Comparison of ENCODE assay signal across 8 mouse cellular contexts in the genomic region with DNA sequence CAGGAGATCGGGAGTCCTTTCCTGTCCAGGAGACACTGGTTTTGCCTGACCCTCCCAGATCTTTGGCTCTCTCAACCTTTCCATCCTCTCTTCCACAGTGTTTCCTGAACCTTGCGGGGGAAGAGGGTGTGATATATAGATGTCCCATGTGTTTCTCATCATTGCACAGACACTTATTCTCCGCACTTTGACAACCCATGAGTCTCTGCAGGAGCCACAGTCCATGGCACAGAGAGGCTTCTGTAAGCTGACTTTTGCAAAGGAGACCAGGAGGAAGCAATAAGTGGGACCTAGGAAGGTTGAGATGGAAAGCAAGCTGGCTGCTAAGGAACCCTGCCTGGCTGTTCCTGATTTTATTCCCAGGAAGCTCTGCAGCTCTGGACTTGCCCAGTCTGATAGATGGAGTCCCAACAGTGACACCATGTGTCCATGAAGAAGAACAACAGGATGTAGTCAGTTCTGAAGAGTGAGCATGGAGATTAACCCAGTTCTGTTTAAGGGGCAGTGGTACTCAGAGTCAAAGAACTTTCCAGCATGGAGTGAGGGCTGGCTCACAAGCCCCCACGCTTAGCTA.
DNase-seq lines count a peak whose midpoint lies in the region; ATAC-seq lines count a peak whose summit lies in the region.

No protein-coding gene starts in this region.

- no peak overlapping the region for H3K9ac ChIP-seq in midbrain, embryonic 14.5 days (replicated peaks; ENCODE audit: low read length)
- no peak overlapping the region for H3K9ac ChIP-seq in midbrain, embryonic 16.5 days (ENCODE audit: low read depth, low read length)

- no peaks in the 10 kb centered on the region for H3K27me3 ChIP-seq in heart, embryonic 10.5 days (ENCODE audit: insufficient read depth, poor library complexity, severe bottlenecking)
- H3K27me3 ChIP-seq in midbrain, embryonic 14.5 days (ENCODE audit: control insufficient read depth, insufficient read depth, low read length): no peaks in the 10 kb centered on the region
- H3K27me3 ChIP-seq in midbrain, embryonic 16.5 days (ENCODE audit: control insufficient read depth, insufficient read depth, low read depth, low read length): no peaks in the 10 kb centered on the region

- H3K4me2 ChIP-seq in midbrain, embryonic 14.5 days (ENCODE audit: low read length): no peak overlapping the region
- no peak overlapping the region for H3K4me2 ChIP-seq in midbrain, embryonic 16.5 days (ENCODE audit: low read length)

- H3K36me3 ChIP-seq in heart, embryonic 10.5 days: no peaks in the 10 kb centered on the region
- H3K36me3 ChIP-seq in midbrain, embryonic 14.5 days (ENCODE audit: control insufficient read depth, insufficient read depth, low read length): no peaks in the 10 kb centered on the region
- no peaks in the 10 kb centered on the region for H3K36me3 ChIP-seq in midbrain, embryonic 16.5 days (ENCODE audit: control insufficient read depth, insufficient read depth, low read length)

- 57% methylated on average over 4 of the region's 4 CpGs for WGBS in heart, embryonic 10.5 days
- 83% methylated on average over 4 of the region's 4 CpGs for WGBS in midbrain, embryonic 14.5 days
- 82% methylated on average over 4 of the region's 4 CpGs for WGBS in midbrain, embryonic 16.5 days

- no peak overlapping the region for H3K27ac ChIP-seq in heart, embryonic 10.5 days
- H3K27ac ChIP-seq in midbrain, embryonic 14.5 days (replicated peaks; ENCODE audit: low read depth, low read length): no peak overlapping the region
- no peak overlapping the region for H3K27ac ChIP-seq in midbrain, embryonic 16.5 days (ENCODE audit: low read length)

- DNase-seq in heart, postnatal 4 days: peak; percentile 14
- no peak for DNase-seq in heart, embryonic 10.5 days (ENCODE audit: low spot score)
- DNase-seq in midbrain, embryonic 14.5 days: peak; percentile 79
- DNase-seq in cerebellum, postnatal 25 days: peak; percentile 56 to 60
- DNase-seq in B cell, adult 2 months: no peak

- no peak overlapping the region for H3K4me3 ChIP-seq in heart, embryonic 10.5 days
- H3K4me3 ChIP-seq in midbrain, embryonic 14.5 days (replicated peaks; ENCODE audit: low read depth, low read length): no peak overlapping the region
- no peak overlapping the region for H3K4me3 ChIP-seq in midbrain, embryonic 16.5 days (ENCODE audit: low read depth, low read length)

- H3K9me3 ChIP-seq in heart, embryonic 10.5 days: no peaks in the 10 kb centered on the region
- H3K9me3 ChIP-seq in midbrain, embryonic 14.5 days (ENCODE audit: control insufficient read depth, low read length): no peaks in the 10 kb centered on the region
- no peaks in the 10 kb centered on the region for H3K9me3 ChIP-seq in midbrain, embryonic 16.5 days (replicated peaks; ENCODE audit: control insufficient read depth, low read length, poor library complexity, severe bottlenecking)

- no peaks in the 10 kb centered on the region for H3K4me1 ChIP-seq in heart, embryonic 10.5 days
- H3K4me1 ChIP-seq in midbrain, embryonic 14.5 days (ENCODE audit: control insufficient read depth, insufficient read depth, low read length): no peaks in the 10 kb centered on the region
- no peaks in the 10 kb centered on the region; the same call in 1 of the 2 replicates for H3K4me1 ChIP-seq in midbrain, embryonic 16.5 days (ENCODE audit: control insufficient read depth, insufficient read depth, low read length)

- ATAC-seq in midbrain, embryonic 14.5 days (ENCODE audit: low FRiP score, low TSS enrichment): no peak
- ATAC-seq in midbrain, embryonic 16.5 days: no peak
- ATAC-seq in megakaryocyte progenitor cell, adult 5-6 weeks (replicated peaks; ENCODE audit: poor library complexity): 0 out of 2 replicates have a peak, but pooled peaks have one; percentile 42
- ATAC-seq in CD4-positive, CD25-positive, alpha-beta regulatory T cell, adult 4 months: no peak

Comparison
In these comparisons a context has a peak if more than half of its experiments do, and no peak if none do; other contexts are left out.
1. DNase-seq: peak in heart, postnatal 4 days (single experiment), midbrain, embryonic 14.5 days (single experiment) and cerebellum, postnatal 25 days (2 of 2); none in heart, embryonic 10.5 days (single experiment) and B cell, adult 2 months (0 of 2).